Mouse (Mus musculus): Measurements from ENCODE around the gene Abcg4. TPM values are rescaled to one million over a fixed set of nuclear protein-coding genes. Genes with fewer than 3 reads are reported as not detected.
"Not testable (repeated sequence)": the region's sequence is repeated elsewhere in the genome, so short reads cannot be mapped to it uniquely, and the experiment has no call there.

Gene Abcg4
- total and polyA plus RNA-seq, 2 experiments from 2014 or later = 28.2 to 60.0 TPM

DNA sequence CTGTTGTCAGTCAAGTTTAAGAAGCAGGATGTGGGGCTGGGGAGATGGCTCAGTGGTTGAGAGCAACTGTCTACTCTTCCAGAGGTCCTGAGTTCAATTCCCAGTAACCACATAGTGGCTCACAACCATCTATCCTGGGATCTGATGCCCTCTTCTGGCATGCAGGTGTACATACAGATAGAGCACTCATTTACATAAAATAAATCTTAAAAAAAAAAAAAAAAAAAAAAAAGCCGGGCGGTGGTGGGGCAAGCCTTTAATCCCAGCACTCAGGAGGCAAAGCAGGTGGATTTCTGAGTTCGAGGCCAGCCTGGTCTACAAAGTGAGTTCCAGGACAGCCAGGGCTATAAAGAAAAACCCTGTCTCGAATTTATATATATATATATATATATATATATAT, 35.2 kb upstream of the Abcg4 start:
- peaks cover 12% of the 10 kb centered on the region for H3K4me1 ChIP-seq (ENCODE audit: insufficient read depth, low read length)
- not testable (repeated sequence) for H3K27me3 ChIP-seq (ENCODE audit: insufficient read depth, low read length); H3K9ac ChIP-seq (replicated peaks; ENCODE audit: low read length, poor library complexity, severe bottlenecking); H3K4me2 ChIP-seq (ENCODE audit: low read depth, low read length, poor library complexity, severe bottlenecking); DNase-seq (ENCODE audit: low spot score); ATAC-seq (ENCODE audit: low FRiP score); H3K4me3 ChIP-seq (ENCODE audit: low read depth, low read length); H3K36me3 ChIP-seq (ENCODE audit: insufficient read depth, low read length); H3K27ac ChIP-seq (ENCODE audit: low read depth, low read length); H3K9me3 ChIP-seq (ENCODE audit: low read length)
- WGBS = 51% methylated on average over 4 of the region's 4 CpGs
- peak; percentile 12; the same call in 1 of the 2 replicates for TF ChIP-seq CTCF (IDR thresholded peaks at IDR 0.05)

- DNase-seq (ENCODE audit: low spot score) = no peak
- H3K27ac ChIP-seq (ENCODE audit: low read depth, low read length) = peak overlapping the region; percentile 82
- peaks cover 8% of the 10 kb centered on the region for H3K36me3 ChIP-seq (ENCODE audit: insufficient read depth, low read length)
- H3K9me3 ChIP-seq (ENCODE audit: low read length) = no peaks in the 10 kb centered on the region
- H3K9ac ChIP-seq (replicated peaks; ENCODE audit: low read length, poor library complexity, severe bottlenecking) = peak overlapping the region; percentile 54
- H3K4me2 ChIP-seq (ENCODE audit: low read depth, low read length, poor library complexity, severe bottlenecking) = peak overlapping the region; percentile 79
- H3K27me3 ChIP-seq (ENCODE audit: insufficient read depth, low read length) = no peaks in the 10 kb centered on the region
- 14% methylated on average over 6 of the region's 6 CpGs for WGBS
- peak overlapping the region; percentile 92 for H3K4me3 ChIP-seq (ENCODE audit: low read depth, low read length)
- peaks cover 17% of the 10 kb centered on the region for H3K4me1 ChIP-seq (ENCODE audit: insufficient read depth, low read length)
- TF ChIP-seq CTCF (IDR thresholded peaks at IDR 0.05) = no peak
- peak; percentile 51 for ATAC-seq (ENCODE audit: low FRiP score)
Measured at GRCm38 (mm10) chr9:44320799-44321133, 32.4 kb upstream of the Abcg4 start.

DNA sequence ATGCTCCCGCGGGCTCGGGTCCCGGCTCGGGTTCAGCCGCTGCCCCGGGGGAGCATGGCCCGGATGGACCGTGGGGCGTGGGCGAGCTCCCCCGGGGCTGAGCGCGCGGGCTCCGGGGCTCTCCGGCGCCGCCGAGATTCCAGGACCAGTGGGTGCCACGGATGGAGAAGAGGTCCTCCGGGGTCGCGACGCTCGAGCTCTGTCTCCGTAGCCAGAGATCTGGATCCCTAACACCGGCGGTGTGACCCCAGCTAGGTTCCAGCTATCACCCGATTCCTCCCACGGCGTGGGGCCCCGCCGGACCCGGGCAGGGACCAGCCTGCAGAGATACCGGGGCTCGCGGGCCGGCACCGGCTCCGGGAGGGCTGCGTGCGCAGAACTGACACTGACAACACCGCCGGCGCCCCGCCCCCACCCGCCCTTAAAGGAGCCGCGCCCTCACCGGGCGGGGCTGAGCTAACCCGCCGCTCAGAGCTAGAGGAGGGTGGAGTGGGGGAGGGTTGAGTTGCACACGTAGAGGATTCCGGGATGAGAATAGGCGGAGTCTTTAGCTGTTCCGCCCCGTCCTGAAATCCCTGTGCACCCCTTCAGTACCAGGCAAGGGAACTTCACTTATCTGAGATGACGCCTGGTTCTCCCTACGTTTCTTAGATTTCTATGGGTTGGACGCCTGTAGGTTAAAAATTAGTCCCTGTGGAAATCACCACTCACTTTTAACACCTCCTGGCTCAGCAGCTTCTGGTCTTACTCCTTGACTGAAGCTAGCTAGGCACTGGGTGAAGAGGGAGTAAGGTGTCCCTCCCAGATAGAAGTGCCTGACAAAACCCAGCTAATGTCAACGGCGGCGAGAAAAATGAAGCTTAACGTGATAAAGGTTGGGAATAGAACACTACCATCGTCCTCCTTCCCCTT, 31.7 kb upstream of the Abcg4 start, which contains the start of gene C2cd2l:
Gene C2cd2l (minus strand): TSS at position 399 of the 912 bp plus-strand sequence.
- DNase-seq (ENCODE audit: low spot score) = peak; percentile 98
- peak within 1 kb of the TSS; percentile 79 for H3K4me2 ChIP-seq (ENCODE audit: low read depth, low read length, poor library complexity, severe bottlenecking)
- WGBS = under 1% methylated on average over 61 of the region's 67 CpGs
- peaks cover 15% of the 10 kb centered on the region for H3K36me3 ChIP-seq (ENCODE audit: insufficient read depth, low read length)
- H3K27ac ChIP-seq (ENCODE audit: low read depth, low read length) = peak within 1 kb of the TSS; percentile 82
- no peak for TF ChIP-seq CTCF (IDR thresholded peaks at IDR 0.05)
- peaks cover 17% of the 10 kb centered on the region for H3K4me1 ChIP-seq (ENCODE audit: insufficient read depth, low read length)
- H3K9ac ChIP-seq (replicated peaks; ENCODE audit: low read length, poor library complexity, severe bottlenecking) = peak within 1 kb of the TSS; percentile 89
- no peaks in the 10 kb centered on the region for H3K27me3 ChIP-seq (ENCODE audit: insufficient read depth, low read length)
- peak; percentile 98 for ATAC-seq (ENCODE audit: low FRiP score)
- H3K4me3 ChIP-seq (ENCODE audit: low read depth, low read length) = peak within 1 kb of the TSS; percentile 92
- no peaks in the 10 kb centered on the region for H3K9me3 ChIP-seq (ENCODE audit: low read length)

GRCm38 (mm10) chr9:44319105-44319886, 30.9 kb upstream of the Abcg4 start:
- Histone ChIP-seq H3K9ac (replicated peaks; ENCODE audit: low read length, poor library complexity, severe bottlenecking) (peak overlapping the region; percentile 89), H3K4me2 (ENCODE audit: low read depth, low read length, poor library complexity, severe bottlenecking) (peak overlapping the region; percentile 79), H3K36me3 (ENCODE audit: insufficient read depth, low read length) (peaks cover 22% of the 10 kb centered on the region), H3K4me1 (ENCODE audit: insufficient read depth, low read length) (peaks cover 17% of the 10 kb centered on the region), H3K27me3 (ENCODE audit: insufficient read depth, low read length) (no peaks in the 10 kb centered on the region), H3K4me3 (ENCODE audit: low read depth, low read length) (peak overlapping the region; percentile 92), H3K27ac (ENCODE audit: low read depth, low read length) (peak overlapping the region; percentile 82), H3K9me3 (ENCODE audit: low read length) (no peaks in the 10 kb centered on the region)
- 1% methylated on average over 33 of the region's 37 CpGs for WGBS
- TF ChIP-seq CTCF (IDR thresholded peaks at IDR 0.05) = no peak
- ATAC-seq (ENCODE audit: low FRiP score) = peak; percentile 21
- no peak for DNase-seq (ENCODE audit: low spot score)

DNA sequence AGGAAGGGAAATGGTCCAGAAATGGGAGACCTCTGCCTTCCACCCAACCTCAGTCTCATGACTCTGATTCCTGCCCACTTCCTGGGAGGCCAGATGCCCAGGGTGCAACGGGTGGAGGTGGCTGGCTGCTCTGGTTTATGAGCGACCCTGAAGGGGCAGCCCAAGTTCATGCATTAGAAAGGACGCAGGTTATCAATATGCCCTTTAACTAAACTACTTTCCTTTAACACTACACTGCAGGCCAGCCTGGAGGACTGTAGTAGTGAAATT, 30.3 kb upstream of the Abcg4 start:
- 33% methylated on average over 3 of the region's 3 CpGs for WGBS
- Histone ChIP-seq H3K9me3 (ENCODE audit: low read length) (no peaks in the 10 kb centered on the region), H3K27me3 (ENCODE audit: insufficient read depth, low read length) (no peaks in the 10 kb centered on the region), H3K36me3 (ENCODE audit: insufficient read depth, low read length) (peaks cover 26% of the 10 kb centered on the region), H3K9ac (replicated peaks; ENCODE audit: low read length, poor library complexity, severe bottlenecking) (peak overlapping the region; percentile 89), H3K4me2 (ENCODE audit: low read depth, low read length, poor library complexity, severe bottlenecking) (peak overlapping the region; percentile 79), H3K4me3 (ENCODE audit: low read depth, low read length) (peak overlapping the region; percentile 92), H3K27ac (ENCODE audit: low read depth, low read length) (no peak overlapping the region), H3K4me1 (ENCODE audit: insufficient read depth, low read length) (peaks cover 17% of the 10 kb centered on the region)
- DNase-seq (ENCODE audit: low spot score) (no peak), ATAC-seq (ENCODE audit: low FRiP score) (no peak)
- no peak for TF ChIP-seq CTCF (IDR thresholded peaks at IDR 0.05)
